Mouse (Mus musculus) 416B (cell line): ENCODE results near the gene Rsph1.
A peak's percentile ranks its signal among the peaks of the same experiment; 100 is the strongest.

Experiments
- DNase-seq: peaks from one replicate; pipeline ENCODE4 v3.0.0; 2011; ENCODE audit warnings: low read depth

Rsph1 gene

GRCm38 (mm10) chr17:31303401-31303800 lies 26.2 kb upstream of the Rsph1 start:
- DNase-seq, result no peak

- DNase-seq, result no peak
Measured at GRCm38 (mm10) chr17:31300736-31301135, 23.6 kb upstream of the Rsph1 start.

GRCm38 (mm10) chr17:31299981-31300380 lies 22.8 kb upstream of the Rsph1 start:
- DNase-seq, result no peak

GRCm38 (mm10) chr17:31298419-31299209 lies 21.4 kb upstream of the Rsph1 start:
- DNase-seq, result no peak

- DNase-seq, result peak; percentile 78
Measured at GRCm38 (mm10) chr17:31297521-31297939, 20.3 kb upstream of the Rsph1 start.

GRCm38 (mm10) chr17:31295892-31296781 lies 19.0 kb upstream of the Rsph1 start:
- DNase-seq, result peak; percentile 83

- peak; percentile 88 for DNase-seq
Measured at GRCm38 (mm10) chr17:31295215-31295891, 18.2 kb upstream of the Rsph1 start.

- peak; percentile 82 for DNase-seq
Measured at GRCm38 (mm10) chr17:31294363-31295214, 17.4 kb upstream of the Rsph1 start.

- DNase-seq, result peak; percentile 84
Measured at GRCm38 (mm10) chr17:31290859-31291258, 13.7 kb upstream of the Rsph1 start.

- DNase-seq, result no peak
Measured at GRCm38 (mm10) chr17:31290311-31290710, 13.1 kb upstream of the Rsph1 start.

- DNase-seq, result peak; percentile 60
Measured at GRCm38 (mm10) chr17:31288999-31289726, 12.0 kb upstream of the Rsph1 start.

- DNase-seq, result peak; percentile 45
Measured at GRCm38 (mm10) chr17:31287216-31287615, 10.0 kb upstream of the Rsph1 start.

GRCm38 (mm10) chr17:31286492-31286891 lies 9.3 kb upstream of the Rsph1 start, which contains the start of gene Slc37a1:
TSS of gene Slc37a1 (plus strand) at chr17:31286792.
- DNase-seq, result no peak

- no peak for DNase-seq
Measured at GRCm38 (mm10) chr17:31285867-31286266, 8.7 kb upstream of the Rsph1 start.

GRCm38 (mm10) chr17:31282687-31283053 lies 5.5 kb upstream of the Rsph1 start:
- DNase-seq, result no peak

GRCm38 (mm10) chr17:31281830-31282686 lies 4.9 kb upstream of the Rsph1 start:
- DNase-seq, result peak; percentile 61

GRCm38 (mm10) chr17:31280269-31280668 lies 3.1 kb upstream of the Rsph1 start:
- DNase-seq, result peak; percentile 39

- no peak for DNase-seq
Measured at GRCm38 (mm10) chr17:31279541-31279940, 2.4 kb upstream of the Rsph1 start.

GRCm38 (mm10) chr17:31277931-31278330 lies 748 bp upstream of the Rsph1 start:
- DNase-seq, result no peak
